Mouse (Mus musculus): Measurements from ENCODE around the gene Siae.

Gene Siae

GRCm38 (mm10) chr9:37540701-37541575 lies 14.6 kb upstream of the Siae start:
- DNase-seq (ENCODE audit: low spot score): no peak

GRCm38 (mm10) chr9:37541851-37542642 lies 13.5 kb upstream of the Siae start:
- no peak for DNase-seq (ENCODE audit: low spot score)

- DNase-seq (ENCODE audit: low spot score): no peak
These were observed 11.5 kb upstream of the Siae start for GRCm38 (mm10) chr9:37543869-37544440.

GRCm38 (mm10) chr9:37544447-37545165 lies 10.9 kb upstream of the Siae start:
- DNase-seq (ENCODE audit: low spot score): no peak

- DNase-seq (ENCODE audit: low spot score): no peak
These were observed 10.3 kb upstream of the Siae start for GRCm38 (mm10) chr9:37545166-37545610.

GRCm38 (mm10) chr9:37545847-37546452 lies 9.5 kb upstream of the Siae start:
- DNase-seq (ENCODE audit: low spot score): no peak

GRCm38 (mm10) chr9:37546889-37547288 lies 8.6 kb upstream of the Siae start:
- DNase-seq (ENCODE audit: low spot score): no peak

- no peak for DNase-seq (ENCODE audit: low spot score)
These were observed 5.1 kb upstream of the Siae start for GRCm38 (mm10) chr9:37550435-37550834.

GRCm38 (mm10) chr9:37551751-37552531 lies 3.6 kb upstream of the Siae start:
- no peak for DNase-seq (ENCODE audit: low spot score)

GRCm38 (mm10) chr9:37552536-37553293 lies 2.8 kb upstream of the Siae start, which contains the start of gene Nrgn:
Gene Nrgn (minus strand): TSS chr9:37552904.
- peak; percentile 46 for DNase-seq (ENCODE audit: low spot score)

GRCm38 (mm10) chr9:37554279-37554678 lies 1.2 kb upstream of the Siae start:
- no peak for DNase-seq (ENCODE audit: low spot score)

GRCm38 (mm10) chr9:37556366-37556765 lies 868 bp downstream of the Siae start:
- DNase-seq (ENCODE audit: low spot score): no peak

GRCm38 (mm10) chr9:37560617-37561016 lies 5.1 kb downstream of the Siae start:
- no peak for DNase-seq (ENCODE audit: low spot score)

GRCm38 (mm10) chr9:37563805-37564204 lies 8.3 kb downstream of the Siae start:
- no peak for DNase-seq (ENCODE audit: low spot score)

- no peak for DNase-seq (ENCODE audit: low spot score)
These were observed 11.5 kb downstream of the Siae start for GRCm38 (mm10) chr9:37567019-37567418.

GRCm38 (mm10) chr9:37567454-37567853 lies 12.0 kb downstream of the Siae start:
- DNase-seq (ENCODE audit: low spot score): no peak

GRCm38 (mm10) chr9:37567892-37568604 lies 12.6 kb downstream of the Siae start:
- DNase-seq (ENCODE audit: low spot score): peak; percentile 13

GRCm38 (mm10) chr9:37568605-37569214 lies 13.2 kb downstream of the Siae start:
- no peak for DNase-seq (ENCODE audit: low spot score)
